Mouse (Mus musculus) urinary bladder, postnatal 14 days (tissue): ENCODE results near the gene Tacc2.

Experiments
- DNase-seq: peaks from one replicate; pipeline ENCODE4 v3.0.0; 2021; ENCODE audit warnings: low spot score

The Tacc2 gene

DNA sequence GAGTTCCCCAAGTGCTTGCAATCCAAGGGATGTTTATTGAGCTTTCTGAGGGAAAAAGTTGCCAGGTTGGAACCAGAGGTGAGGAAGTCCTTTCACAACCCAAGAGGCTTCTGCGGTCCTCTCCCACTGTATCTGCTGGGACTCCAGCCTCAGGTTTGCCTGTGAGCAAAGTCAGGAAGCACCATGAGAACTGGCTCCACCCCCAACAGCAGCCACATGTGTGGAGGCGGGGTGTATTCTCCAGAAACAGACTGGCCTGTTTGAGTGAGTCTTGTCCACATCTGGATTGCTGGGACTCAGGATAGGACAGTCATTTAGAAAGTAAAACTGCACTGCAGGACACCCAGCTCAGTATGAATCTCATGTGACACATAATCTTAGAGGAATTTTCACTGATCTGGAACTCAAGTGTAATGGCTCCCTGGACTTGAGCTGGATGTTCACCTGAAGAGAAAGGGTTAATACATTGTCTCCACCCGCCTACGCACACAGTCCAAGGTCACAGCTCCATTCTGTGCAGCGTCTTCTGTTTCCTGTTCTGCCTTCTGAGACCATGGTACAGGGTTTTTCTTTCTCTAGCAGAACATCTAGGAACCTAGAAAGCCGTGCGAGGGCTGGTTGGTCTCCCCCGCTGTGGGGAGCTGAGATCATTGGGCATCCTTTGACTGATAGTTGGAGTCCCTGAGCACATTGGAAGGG lies 149.6 kb downstream of the Tacc2 start:
- no peak for DNase-seq

DNA sequence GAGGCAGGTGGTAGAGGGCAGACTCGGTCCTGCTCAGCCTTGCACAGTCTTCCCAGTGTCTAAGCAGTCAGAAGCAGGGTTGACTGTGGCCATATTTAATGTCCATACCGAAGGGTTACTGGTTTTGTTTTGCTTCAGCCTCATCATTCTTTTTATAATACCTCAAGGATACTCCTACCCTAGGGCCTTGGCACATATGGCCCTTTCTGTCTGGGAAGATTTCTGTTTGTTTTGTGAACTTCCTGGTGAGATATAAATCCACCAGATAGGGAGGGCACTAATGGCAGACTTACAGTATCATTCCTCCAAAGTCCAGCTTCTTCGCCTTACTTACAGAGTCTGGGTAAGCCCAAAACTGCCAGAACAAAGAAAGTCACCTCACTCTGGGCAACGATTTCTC lies 150.3 kb downstream of the Tacc2 start:
- no peak for DNase-seq

DNA sequence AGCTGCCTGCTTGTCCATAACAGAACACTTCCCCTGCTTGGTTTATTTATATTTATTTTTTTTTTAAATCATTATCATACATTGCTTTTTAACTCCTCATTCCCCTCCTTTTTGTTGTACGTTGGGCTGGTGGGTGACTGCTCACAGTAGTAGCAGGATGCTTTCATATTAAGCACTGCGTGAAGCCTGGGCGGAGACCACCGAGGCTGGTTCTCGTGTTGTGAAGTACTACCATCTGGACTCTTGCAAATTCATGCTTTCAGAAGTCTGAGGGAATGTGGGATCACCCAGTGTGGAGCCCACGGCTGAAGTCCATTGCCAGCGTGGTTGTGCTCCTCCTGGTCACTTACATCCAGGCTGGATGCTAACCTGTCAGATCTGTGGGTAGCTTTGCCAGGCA lies 154.6 kb downstream of the Tacc2 start:
- DNase-seq: no peak

DNA sequence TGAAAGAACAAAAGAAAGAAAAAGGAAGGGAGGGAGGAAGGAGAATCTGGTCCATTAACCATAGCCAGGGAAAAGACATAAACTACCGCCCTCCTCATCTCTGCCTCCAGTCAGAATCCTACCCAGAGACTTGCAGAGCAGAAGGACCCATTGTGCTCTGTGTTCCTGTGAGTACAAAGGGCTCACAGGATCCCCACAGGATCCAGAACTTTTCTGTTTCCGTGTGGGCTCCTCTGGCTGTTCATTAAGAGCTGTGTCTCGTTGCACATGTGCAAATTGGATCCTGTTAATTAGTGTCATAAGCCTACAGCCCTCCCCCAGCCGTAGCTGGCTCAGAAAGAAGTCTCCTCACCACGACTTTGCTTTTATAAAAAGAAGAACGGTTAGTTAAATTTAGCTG lies 155.7 kb downstream of the Tacc2 start:
- DNase-seq: no peak

DNA sequence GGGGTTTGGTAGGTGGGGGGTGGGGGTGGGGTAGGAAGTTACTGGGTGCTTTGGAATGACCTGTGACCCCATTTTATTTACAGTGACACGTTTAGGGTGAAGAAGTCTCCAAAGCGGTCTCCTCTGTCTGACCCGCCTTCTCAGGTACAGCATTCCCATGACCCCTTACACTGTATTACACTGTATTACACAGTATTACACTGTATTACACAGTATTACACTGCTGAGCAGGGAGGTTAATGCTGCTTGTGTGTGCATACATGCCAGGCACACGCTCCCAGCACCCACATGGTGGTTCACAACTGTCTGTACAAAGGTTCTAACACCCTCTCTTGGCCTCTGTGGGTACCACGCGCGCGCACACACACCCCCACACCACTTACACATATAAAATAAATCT lies 156.2 kb downstream of the Tacc2 start:
- DNase-seq: no peak

DNA sequence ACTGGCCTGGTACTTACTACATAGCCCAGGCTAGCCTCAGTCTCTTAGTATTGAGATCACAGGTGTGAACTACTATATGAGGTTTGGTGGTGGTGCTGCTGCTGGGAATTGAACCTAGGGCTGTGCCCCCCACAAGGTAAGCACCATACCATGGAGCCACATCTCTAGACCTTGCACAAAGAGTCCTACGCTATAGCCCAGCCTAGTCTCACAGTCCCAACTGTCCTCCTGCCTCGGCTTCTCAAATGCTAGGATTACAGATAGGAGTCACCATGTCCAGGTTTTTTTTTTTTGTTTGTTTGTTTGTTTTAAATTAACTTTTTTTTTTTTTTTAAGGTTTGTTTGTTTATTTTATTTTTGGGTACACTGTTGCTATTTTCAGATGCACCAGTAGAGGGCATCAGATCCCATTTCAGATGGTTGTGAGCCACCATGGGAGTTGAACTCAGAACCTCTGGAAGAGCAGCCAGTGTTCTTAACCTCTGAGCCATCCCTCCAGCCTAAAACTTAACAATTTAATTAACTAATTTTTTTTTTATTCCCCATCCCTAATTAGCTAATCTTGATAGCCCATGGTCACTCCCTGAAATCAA lies 157.1 kb downstream of the Tacc2 start:
- DNase-seq: no peak

DNA sequence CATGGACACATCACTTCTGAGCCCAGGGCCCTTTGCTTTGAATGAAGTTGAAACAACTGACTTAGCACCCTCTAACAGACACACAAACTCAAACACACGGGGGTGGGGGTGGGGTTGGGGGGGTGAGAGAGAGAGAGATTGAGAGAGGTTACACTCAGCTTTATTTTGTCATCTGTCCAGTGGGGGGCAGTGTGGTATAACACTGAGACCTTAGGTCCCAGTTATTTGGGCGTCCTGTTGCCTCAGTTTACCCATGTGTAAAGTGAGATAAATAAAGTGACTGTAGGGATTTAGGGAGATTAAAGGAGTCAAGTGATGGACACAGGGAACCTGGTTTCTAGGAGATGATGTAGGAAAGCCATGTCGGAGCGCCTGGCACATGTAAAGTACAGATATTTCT lies 163.9 kb downstream of the Tacc2 start:
- no peak for DNase-seq

DNA sequence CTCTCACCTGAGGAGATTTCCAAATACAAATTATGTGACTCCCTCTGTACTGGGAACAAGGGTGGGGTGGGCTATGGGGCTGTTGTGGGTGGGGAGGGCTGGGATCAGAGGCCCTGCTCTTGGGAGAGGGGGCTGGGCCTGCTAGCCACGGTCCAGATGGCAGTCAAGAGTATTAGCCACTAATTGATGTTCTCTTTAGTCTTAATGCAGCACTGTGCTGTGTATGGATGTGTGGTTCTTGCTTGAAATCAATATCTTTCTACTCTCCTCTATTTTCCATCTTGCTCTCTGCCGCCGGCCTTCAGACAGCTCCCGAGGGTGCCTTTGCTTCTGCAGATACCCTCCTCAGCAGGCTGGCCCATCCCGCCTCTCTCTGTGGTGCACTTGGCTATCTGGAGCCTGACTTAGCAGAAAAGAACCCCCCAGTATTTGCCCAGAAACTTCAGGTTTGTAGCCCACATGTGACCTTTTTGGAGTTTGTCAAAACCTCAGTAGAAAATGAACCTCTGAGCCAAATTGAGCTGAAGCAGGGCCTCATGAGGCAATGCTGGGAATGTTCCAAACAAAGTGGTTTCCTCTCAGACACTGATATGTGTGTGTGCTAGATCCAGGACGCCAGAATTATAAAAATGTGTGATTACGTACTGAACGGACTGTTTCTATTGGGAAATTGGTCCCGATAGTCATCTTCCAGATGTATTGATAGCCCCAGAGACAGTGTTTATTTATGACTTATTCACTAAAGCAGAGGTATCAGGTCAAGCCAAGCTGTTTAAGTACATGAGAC lies 166.2 kb downstream of the Tacc2 start:
- no peak for DNase-seq

DNA sequence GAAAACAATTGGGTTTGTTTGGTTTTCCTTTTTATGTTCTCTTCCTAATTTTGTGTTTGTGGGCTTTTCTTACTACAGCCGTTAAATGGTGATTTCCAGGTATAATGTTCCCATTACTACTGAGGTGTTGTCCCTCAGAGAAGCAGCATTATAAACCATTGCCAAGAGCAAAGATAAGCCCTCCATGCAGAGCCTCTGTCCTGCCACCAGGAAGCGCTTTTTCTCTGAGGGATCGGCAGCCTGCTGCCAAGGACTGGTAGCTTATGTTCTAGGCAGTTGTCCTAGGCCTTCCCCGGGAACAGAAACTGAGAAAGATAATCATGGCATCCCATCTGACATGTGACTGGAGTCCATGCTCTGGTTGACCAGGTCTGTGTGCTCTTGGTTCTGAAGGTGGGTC lies 171.9 kb downstream of the Tacc2 start:
- no peak for DNase-seq

DNA sequence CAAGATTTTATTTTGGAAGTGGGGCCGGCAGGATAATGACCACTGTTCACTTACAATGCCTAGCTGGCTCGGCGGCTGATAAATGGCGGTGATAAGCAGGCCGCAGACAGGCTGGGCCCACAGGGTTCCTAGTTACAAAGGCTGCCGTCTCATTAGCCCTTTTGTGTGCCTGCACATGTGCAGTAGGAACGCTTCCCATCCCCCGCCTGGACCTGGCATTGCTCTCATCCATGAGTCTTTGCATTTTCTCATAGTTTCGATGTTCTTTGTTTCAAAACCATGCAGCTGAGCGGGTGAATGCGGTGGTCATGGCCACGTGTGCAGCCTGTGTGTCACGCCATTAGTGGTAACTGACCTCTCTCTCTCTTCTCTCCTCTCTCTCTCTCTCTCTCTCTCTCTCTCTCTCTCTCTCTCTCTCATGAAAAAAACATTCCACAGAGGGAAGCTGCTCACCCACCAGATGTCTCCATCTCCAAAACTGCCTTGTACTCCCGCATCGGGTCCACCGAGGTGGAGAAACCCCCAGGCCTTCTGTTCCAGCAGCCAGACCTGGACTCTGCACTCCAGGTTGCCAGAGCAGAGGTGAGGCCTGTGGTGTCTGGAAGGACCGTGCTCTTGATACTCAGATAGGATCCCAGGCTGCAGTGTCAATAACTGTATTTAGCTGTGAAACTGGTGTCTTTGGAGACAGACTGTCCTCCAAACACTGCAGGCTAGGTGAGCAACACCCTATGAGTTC lies 173.7 kb downstream of the Tacc2 start:
- no peak for DNase-seq

DNA sequence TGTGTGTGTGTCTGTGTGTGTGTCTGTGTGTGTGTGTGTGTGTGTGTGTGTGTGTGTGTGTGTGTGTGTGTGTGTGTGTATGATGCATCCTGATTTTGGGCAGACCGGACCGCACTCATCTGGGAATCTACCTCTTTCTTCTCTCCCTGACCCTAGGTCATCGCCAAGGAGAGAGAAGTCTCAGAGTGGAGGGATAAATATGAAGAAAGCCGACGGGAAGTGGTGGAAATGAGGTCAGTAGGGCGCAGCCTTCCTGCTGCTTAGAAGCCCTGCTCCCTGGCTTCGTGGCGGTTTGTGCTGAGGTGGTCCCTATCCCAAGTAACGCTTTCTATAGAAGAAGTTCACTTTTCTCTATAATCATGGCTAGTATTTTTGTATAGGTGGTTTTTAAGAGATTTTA lies 174.4 kb downstream of the Tacc2 start:
- DNase-seq: no peak

DNA sequence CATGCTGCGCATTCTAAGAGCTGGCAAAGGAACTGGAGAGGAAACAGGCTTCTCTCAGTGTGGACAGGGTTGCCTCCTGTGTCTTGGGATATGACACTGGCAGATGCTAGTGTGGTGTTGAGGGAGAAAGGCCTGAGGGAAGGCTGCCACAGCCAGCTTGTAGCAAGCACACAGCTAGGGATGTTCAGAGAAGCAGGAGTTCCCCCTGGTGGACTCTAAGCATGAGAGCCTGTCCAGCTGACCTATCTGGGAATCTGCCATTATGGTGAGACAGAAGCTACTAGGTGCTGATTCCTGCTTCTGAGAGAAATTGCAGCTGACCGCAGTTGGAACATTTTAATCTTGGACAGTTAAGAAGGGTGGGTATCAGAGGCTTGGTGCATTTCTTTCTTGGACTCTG lies 177.6 kb downstream of the Tacc2 start:
- DNase-seq: peak; percentile 14

DNA sequence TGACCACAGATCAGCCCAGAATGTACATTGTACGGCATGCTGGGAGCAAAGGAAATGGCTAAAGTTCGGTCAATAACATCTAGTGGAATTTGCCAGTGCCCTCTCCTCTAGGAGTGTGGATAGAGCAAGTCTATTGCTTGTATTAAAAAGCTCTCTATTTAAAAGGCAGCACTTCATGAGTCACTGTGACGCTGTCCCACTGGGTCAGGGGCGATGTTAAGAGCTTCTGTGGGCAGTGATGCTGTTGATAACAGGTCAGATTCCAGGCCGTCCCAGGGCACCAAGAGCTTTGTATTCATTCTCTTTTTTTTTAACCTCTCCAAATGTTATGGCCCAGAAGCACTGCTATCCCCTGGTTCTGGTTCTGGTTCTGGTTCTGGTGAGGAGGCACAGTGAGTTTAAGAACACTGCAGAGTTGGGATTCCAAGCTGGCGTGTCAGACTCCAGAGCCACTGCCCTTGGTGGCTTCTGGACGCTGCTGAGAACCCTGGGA lies 179.2 kb downstream of the Tacc2 start:
- DNase-seq: no peak

DNA sequence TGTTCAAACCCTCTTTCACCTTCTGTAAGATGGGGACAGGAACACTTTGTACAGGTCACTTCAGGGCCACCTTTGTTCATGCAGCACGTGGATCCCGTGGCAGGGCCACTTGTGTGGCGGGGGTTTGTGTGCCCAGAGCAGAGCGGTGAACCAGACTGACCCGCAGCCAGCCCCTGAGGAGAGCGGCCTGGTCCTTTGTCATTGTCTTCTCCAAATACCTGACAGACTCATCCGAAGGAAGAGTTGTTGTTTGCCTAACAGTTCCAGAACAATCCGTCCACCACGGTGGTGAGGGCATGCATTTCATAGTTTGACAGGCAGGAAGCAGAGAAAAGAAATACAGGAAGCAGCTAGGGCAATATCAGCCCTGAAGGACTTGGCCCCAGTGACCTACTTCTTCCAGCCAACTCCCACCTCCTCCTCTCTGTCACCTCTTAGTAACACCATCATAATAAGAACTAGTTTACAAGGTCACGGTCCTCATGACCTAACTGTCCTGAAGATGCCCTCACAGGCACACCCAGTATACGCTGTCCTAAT lies 180.2 kb downstream of the Tacc2 start:
- DNase-seq: no peak

DNA sequence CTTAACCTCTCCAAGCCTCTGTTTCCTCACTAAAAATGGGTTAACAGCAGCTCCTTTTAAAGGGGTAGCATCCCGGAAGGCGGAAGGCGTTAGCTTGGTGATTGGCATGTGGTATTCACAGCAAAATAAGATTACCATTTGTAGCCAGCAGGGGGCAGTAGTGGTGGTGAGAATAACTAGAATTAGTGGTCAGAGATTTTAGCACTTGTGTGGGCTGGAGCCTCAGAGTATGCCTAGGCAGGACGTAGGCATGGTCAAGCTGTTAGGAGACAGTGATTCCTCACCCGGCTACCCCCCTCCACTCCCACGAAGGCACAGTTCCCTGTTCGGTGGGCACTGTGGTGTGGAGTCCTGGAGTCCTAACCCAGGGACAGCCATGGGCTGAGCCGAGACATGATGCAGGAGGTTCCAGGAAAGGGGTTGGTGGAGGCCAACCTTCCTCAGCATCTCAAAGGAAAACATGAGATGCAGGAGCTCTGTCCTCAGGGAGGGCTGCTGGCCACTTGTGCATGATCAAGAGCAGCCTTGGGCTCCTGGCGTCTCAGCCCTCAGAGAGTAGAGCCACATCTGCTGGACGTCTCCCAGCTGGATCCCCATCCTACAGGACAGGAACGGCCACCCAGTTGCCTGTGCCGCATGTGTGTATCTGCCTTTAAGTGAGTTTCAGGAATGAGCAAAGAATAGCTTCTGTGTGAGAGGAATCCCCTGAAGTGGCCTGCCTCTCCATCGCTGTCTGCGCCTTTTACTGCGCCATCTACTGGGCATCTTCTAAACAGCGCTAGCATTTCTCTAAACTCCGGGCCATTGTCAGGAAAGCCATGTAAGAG lies 185.0 kb downstream of the Tacc2 start:
- peak; percentile 71 for DNase-seq

DNA sequence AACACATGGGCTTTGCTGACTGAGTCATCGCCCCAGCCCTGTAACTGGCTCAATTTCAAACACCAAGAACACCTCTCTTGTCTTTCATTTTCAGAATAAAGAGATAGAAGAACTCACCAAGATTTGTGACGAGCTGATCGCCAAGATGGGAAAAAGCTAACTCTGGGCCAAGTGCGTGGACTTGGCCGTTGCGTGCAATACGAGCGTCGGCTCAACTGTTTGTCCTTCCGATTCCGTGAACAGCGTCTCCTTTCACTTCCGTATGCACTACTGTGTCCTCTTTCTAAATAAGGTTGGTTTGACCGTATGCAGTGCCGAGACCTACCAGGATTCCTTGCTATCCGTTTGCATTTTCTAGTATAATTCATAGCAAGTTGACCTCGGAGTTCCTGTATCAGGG lies 186.9 kb downstream of the Tacc2 start:
- DNase-seq: no peak

DNA sequence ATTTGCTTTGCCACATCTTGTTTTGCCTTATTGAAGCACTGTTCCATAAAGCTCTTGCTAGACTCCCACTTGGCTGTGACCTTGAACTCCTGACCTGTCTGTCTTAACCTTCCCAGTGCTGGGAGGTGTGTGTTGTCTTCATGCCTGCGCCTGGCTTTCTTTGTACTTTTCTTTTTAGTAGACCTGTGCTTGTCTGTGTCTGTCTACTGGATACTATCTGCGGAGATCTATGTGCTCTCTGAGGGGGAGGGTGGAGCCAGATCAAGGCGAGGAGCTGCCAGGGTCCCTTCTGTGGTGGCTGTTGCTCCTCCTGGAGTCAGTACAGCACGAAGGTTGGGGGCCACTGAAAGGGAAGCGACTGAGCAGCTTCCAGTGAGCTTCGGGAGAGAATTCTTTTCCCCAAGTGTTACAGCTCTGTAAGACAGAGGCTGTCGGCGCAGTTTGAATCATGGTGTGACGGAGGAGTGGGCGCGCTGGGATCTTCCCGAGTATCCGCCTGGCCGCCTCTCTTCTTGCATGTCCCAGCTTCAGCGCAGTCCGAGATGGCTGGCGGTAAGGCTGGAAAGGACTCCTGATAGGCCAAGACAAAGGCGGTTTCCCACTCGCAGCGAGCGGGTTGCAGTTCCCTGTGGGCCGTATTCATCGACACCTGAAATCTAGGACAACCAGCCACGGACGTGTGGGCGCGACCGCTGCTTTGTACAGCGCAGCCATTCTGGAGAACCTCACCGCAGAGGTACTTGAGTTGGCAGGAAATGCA lies 189.4 kb downstream of the Tacc2 start:
- no peak for DNase-seq

DNA sequence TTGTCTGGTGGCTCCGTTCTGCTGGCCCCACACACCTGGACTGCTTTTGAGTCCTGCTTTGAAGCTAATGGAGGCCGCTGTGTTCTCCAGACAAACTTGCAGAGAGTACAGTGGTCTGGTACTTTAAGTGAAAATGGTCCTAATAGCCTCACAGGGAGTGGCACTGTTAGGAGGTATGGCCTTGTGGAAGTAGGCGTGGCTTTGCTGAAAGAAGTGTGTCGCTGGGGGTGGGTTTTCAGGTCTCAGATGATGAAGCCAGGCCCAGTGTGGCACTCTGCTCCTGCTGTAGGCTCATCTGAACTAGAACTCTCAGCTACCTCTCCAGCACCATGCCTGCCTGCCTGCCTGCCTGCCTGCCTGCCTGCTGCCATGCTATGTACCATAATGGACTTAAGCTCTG lies 190.9 kb downstream of the Tacc2 start:
- no peak for DNase-seq

DNA sequence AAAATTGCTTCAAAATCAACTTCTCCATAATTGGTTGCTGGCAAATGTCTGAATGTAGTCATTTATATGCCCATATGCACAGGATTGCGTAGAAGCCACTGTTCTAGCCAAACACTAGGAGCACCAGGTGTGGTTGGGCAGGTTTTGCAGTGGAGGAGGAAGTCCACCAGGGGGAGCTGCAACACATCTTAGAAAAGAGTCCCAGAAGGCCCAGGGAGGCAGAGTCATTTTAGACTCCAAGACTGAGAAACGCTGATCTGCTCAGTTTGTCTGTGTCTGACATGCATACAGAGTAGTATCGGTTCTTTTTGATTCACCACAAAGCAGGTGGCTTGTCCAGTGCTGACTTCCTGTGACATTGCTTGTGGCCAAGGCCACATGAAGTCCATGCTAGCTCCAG lies 193.5 kb downstream of the Tacc2 start:
- DNase-seq: peak; percentile 88

DNA sequence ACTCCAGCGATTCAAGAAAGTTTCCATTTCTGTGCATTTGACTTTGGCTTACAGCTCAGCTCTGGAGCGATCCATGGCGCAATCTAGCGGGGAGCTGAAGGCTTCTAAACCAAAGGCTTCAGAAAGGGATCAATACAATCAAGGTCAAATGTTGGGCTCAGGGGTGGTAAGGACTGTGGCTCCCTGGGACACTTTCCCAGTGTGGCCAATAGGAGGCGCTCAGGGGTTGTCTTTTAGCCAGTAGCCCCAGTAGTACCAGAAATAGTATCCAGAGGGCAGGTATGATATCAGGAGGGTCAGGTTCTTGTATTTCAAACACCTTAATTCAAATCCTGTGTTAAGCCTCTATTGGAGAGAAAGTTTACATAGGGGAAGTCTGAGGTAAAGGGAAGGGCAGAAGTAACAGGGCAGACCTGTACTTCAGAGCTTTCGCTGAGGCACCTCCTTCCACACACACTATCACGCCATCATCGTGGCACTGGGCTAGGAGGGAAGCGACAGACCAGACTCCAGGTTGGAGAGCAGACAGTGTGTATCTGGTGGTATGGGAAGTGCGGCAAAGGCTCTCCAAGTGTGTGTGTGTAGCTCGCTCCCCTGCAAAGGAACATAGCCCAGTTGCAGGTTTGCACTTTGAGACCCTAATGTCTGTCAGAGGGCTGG lies 196.1 kb downstream of the Tacc2 start:
- DNase-seq: peak; percentile 49
